In the genomic region with DNA sequence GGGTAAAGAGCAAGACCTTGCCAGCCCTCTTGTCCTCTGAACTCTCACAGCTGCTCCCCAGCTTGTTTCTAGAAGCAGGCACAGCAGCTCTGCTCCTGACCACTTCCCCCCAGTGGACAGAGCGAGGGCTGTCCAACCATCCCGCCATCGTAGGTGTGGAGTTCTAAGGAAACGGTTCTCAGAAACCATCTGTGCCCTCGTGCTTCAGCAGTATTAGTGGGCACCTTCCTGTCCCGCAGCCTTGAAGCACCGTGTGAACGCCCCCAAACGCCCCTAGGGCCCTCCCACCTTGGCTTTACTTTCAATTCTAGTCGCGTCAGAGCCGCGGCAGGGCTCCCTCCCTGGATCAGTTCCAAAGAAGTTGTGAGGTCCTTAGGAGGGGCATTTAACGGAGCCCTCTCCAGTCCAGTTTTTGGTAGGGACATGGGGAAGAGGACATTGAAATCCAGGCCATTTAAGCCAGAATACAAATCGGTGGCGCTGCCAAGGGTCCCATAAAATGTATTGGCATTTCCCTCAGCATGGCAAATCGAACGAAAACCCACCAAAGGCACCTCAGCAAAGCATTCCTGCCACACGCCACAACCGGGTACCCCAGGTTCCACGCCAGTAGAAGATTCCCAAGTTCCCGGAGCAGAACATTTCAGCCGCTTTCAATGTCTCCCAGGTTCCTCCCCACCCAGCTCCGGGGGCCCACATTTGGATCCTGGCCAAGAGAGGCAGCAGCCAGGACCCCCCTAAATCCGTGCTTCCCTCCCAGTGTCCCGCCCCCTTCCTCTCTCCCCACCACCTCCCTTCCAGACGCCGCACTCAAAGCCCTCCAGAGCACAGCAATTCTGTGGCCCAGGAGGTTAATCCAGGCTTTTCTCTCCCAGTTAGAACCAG, we compare ENCODE assay signal across 7 mouse cellular contexts. TPM values are rescaled to one million over a fixed set of nuclear protein-coding genes. Genes with fewer than 3 reads are reported as not detected.
DNase-seq lines count a peak whose midpoint lies in the region; ATAC-seq and TF ChIP-seq lines count a peak whose summit lies in the region.

No protein-coding gene starts in this region.

- CTCF ChIA-PET in Patski (lab: Charles Lee) = interaction anchor here (1.0 kb wide), 1 partner anchor 20 kb away, joined by 4 read pairs; no protein-coding TSS in a partner anchor

- peak overlapping the region; percentile 78 for H3K4me3 ChIP-seq in hindbrain, embryonic 12.5 days
- H3K4me3 ChIP-seq in limb, embryonic 15.5 days = peak overlapping the region; percentile 72
- peak overlapping the region; percentile 81 for H3K4me3 ChIP-seq in midbrain, embryonic 16.5 days (ENCODE audit: low read depth, low read length)

- in situ Hi-C loops in Patski (cut with MboI; ENCODE audit: low pct_unique_long_range_greater_than_20kb) = no loop called here

- TF ChIP-seq CTCF in Patski (IDR thresholded peaks at IDR 0.05) = peak; percentile 31

- H3K36me3 ChIP-seq in hindbrain, embryonic 12.5 days = no peaks in the 10 kb centered on the region
- no peaks in the 10 kb centered on the region for H3K36me3 ChIP-seq in limb, embryonic 15.5 days
- no peaks in the 10 kb centered on the region for H3K36me3 ChIP-seq in midbrain, embryonic 16.5 days (ENCODE audit: control insufficient read depth, insufficient read depth, low read length)

- no peak for DNase-seq in Patski (ENCODE audit: low read depth, low spot score)
- DNase-seq in adrenal gland, postnatal 4 days (ENCODE audit: low spot score in 2 of 2) = peak; percentile 16 to 38
- DNase-seq in forelimb bud, embryonic 11.5 days (ENCODE audit: low read depth, low spot score) = peak; percentile 44
- DNase-seq in urinary bladder, postnatal 25 days (ENCODE audit: low spot score) = peak; percentile 9

- peak overlapping the region; percentile 91 for H3K4me2 ChIP-seq in hindbrain, embryonic 12.5 days (replicated peaks)
- peak overlapping the region; percentile 90 for H3K4me2 ChIP-seq in limb, embryonic 15.5 days
- H3K4me2 ChIP-seq in midbrain, embryonic 16.5 days (ENCODE audit: low read length) = peak overlapping the region; percentile 78

- peak; percentile 22 for ATAC-seq in Patski
- ATAC-seq in hindbrain, embryonic 12.5 days (ENCODE audit: low FRiP score) = no peak
- ATAC-seq in limb, embryonic 15.5 days (ENCODE audit: insufficient number of reproducible peaks, low FRiP score, low TSS enrichment, low read depth) = no peak
- 0 out of 2 replicates have a peak, but pooled peaks have one; percentile 6 for ATAC-seq in midbrain, embryonic 16.5 days

- H3K27ac ChIP-seq in hindbrain, embryonic 12.5 days = no peak overlapping the region
- peak overlapping the region; percentile 63; the same call in 1 of the 2 replicates for H3K27ac ChIP-seq in limb, embryonic 15.5 days
- H3K27ac ChIP-seq in midbrain, embryonic 16.5 days (ENCODE audit: low read length) = no peak overlapping the region

- peaks cover 15% of the 10 kb centered on the region for H3K4me1 ChIP-seq in hindbrain, embryonic 12.5 days
- H3K4me1 ChIP-seq in limb, embryonic 15.5 days = peaks cover 16% of the 10 kb centered on the region; the same call in 1 of the 2 replicates
- H3K4me1 ChIP-seq in midbrain, embryonic 16.5 days (ENCODE audit: control insufficient read depth, insufficient read depth, low read length) = peaks cover 13% of the 10 kb centered on the region

- no peaks in the 10 kb centered on the region for H3K9me3 ChIP-seq in hindbrain, embryonic 12.5 days (replicated peaks)
- no peaks in the 10 kb centered on the region for H3K9me3 ChIP-seq in limb, embryonic 15.5 days
- H3K9me3 ChIP-seq in midbrain, embryonic 16.5 days (replicated peaks; ENCODE audit: control insufficient read depth, low read length, poor library complexity, severe bottlenecking) = no peaks in the 10 kb centered on the region

- under 1% methylated on average over 28 of the region's 28 CpGs for WGBS in hindbrain, embryonic 12.5 days
- under 1% methylated on average over 27 of the region's 28 CpGs for WGBS in limb, embryonic 15.5 days
- WGBS in midbrain, embryonic 16.5 days = under 1% methylated on average over 28 of the region's 28 CpGs

- peak overlapping the region; percentile 83 for H3K9ac ChIP-seq in hindbrain, embryonic 12.5 days
- H3K9ac ChIP-seq in limb, embryonic 15.5 days = peak overlapping the region; percentile 78; the same call in 1 of the 2 replicates
- H3K9ac ChIP-seq in midbrain, embryonic 16.5 days (ENCODE audit: low read depth, low read length) = peak overlapping the region; percentile 68

- no peaks in the 10 kb centered on the region for H3K27me3 ChIP-seq in Patski
- peaks cover 4% of the 10 kb centered on the region; the same call in 1 of the 2 replicates for H3K27me3 ChIP-seq in hindbrain, embryonic 12.5 days
- H3K27me3 ChIP-seq in limb, embryonic 15.5 days = 0 out of 2 replicates have a peak, but pooled peaks cover 6% of the 10 kb centered on the region
- H3K27me3 ChIP-seq in midbrain, embryonic 16.5 days (ENCODE audit: control insufficient read depth, insufficient read depth, low read depth, low read length) = no peaks in the 10 kb centered on the region

- POLR2A ChIA-PET in Patski (lab: Charles Lee) = interaction anchor here (0.6 to 0.7 kb wide), 2 partner anchors 12 to 244 kb away, joined by 3 read pairs; no protein-coding TSS in a partner anchor

RNA-seq across cellular contexts. Expression of a gene that starts 1.5 kb away (rescaled TPM):
- 2.3 TPM for polyA plus RNA-seq in Patski (2021)
- 100 to 1,000 TPM; 103 to 104 TPM for total RNA-seq in adrenal gland, postnatal 4 days (2021)
- polyA plus RNA-seq in hindbrain, embryonic 12.5 days (2016; fragmentation: Nextera tagmentation; extraction: Ambion mirVana) = 12.0 and 13.0 TPM in 2 replicates
- polyA plus RNA-seq in limb, embryonic 15.5 days (2015; fragmentation: Nextera tagmentation; extraction: Ambion mirVana) = 19.9 and 20.4 TPM in 2 replicates
- 8.5 and 10.9 TPM in 2 replicates for polyA plus RNA-seq in midbrain, embryonic 16.5 days (2015; fragmentation: Nextera tagmentation; extraction: Ambion mirVana)

Comparison
In these comparisons a context has a peak if more than half of its experiments do, and no peak if none do; other contexts are left out.
1. ATAC-seq: peak in Patski (single experiment) and midbrain, embryonic 16.5 days (single experiment); none in hindbrain, embryonic 12.5 days (single experiment) and limb, embryonic 15.5 days (single experiment).
2. Peak in every context shown above with its lines, with median percentiles within 50 percentile points of each other: H3K4me2 ChIP-seq, H3K4me3 ChIP-seq and H3K9ac ChIP-seq.